Mouse (Mus musculus) cerebellum, adult 11 months (tissue): ENCODE measurements at regions not wholly inside any gene's neighbourhood (a gene's known extent, or its start where the extent isn't known, plus 50 kb on each side); places are given as distances from the start of the nearest gene placed in this dataset.
"Not testable (repeated sequence)": the region's sequence is repeated elsewhere in the genome, so short reads cannot be mapped to it uniquely, and the experiment has no call there.

ENCODE experiments used
- DNase-seq: peaks from one replicate; pipeline ENCODE4 v3.0.0; 2022

DNA sequence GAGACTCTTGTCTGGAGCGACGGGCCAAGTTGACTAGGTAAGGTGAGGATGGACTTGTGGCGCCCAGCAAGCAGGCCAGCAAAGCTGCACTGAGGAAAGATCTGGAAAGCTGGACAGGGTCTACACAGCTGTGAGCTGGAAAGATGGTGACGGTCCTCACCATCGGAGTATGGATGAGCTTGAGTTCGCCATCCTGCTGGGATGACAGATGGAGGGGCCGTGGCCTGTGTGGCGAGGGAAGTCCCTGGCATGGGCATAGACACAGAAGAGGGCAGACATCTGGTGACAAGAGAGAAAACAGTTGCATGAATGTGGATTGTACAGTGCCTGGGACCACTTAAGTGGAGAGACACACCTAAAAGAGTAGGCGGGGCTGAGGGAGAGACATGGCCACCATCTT is 57.6 kb downstream of the Tmem270 start:
- DNase-seq = no peak

DNA sequence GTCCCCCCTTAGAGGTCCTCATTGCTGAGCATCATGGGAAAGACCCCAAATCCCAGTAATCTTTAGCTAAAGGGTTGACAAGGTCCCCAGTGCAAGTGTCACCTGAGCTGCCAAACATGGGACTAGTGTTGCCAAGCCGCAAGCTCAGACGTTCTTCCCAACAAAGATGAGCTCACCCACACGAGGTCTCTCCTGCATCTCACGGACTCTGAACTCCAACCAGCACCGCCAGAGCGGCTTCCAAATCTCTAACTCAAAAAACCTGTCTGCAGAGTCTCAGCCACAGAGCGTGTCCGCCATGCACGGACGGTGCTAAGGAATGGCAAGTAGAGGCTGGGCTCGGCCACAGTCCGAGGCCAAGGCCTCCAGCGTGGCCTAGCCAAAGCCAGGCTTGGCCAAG is 58.0 kb downstream of the Tmem270 start:
- no peak for DNase-seq

DNA sequence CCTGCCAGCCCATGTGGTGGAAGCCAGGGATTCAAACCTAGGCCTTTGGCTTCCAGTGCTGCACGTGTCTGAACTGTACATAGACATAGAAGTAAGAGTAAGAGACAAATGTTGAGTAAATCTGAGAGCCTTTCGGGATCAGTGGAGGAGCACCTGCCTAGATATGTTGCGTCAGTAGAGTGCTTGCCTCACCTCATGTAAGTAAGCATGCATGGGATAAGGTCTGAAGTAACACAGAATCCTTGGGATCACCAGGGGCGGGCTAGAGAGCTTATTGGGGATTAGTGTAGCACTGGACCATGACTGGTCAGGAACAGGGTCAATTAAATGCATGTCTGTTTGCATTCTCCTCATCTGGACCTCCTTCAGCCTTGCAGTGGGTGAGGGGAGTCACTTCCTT is 61.1 kb downstream of the Tmem270 start:
- DNase-seq = no peak

- not testable (repeated sequence) for DNase-seq
These were observed 62.3 kb downstream of the Tmem270 start for GRCm38 (mm10) chr5:134844216-134844615.

DNA sequence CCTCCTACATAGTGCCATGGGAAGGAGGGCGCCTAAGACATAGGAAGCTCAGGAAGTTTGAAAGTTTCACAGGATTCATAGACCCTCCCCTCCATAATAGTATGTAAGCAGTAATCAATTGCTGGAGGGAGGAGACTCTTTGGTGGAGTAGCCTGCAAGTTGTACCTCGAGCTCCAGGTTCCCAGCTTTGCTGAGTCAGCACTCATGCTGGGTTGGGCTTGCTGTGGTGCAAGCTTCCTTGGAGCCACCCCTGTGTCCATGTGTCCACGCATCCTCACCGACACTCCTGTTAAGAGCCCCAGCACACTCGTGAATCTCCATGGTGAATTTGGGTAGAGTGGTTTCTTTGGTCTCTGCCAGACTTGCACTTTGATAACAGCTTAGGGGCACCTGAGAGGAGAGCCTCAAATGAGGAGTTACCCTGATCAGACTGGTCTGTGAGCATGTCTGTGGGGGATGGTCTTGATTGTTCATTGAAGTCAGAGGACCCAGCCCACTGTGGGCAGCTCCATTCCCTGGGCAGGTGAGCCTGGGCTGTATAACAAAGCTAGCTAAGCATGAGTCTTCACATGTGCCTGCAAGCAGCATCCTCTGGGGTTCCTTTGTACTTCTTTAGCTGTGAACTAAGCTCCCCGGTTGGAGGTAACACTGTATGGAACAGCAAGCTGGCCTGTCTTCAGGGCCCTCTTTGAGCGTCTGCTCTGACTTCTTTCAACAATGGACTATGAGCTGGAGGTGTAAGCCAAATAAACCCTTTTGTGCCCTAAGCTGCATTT is 65.1 kb downstream of the Tmem270 start:
- no peak for DNase-seq

- DNase-seq = no peak
These were observed 70.0 kb downstream of the Tmem270 start for GRCm38 (mm10) chr5:134836489-134836888.

- DNase-seq = no peak
These were observed 73.6 kb downstream of the Tmem270 start for GRCm38 (mm10) chr5:134832896-134833295.

GRCm38 (mm10) chr5:134817671-134818070 is 70.5 kb upstream of the Eln start:
- DNase-seq = no peak

DNA sequence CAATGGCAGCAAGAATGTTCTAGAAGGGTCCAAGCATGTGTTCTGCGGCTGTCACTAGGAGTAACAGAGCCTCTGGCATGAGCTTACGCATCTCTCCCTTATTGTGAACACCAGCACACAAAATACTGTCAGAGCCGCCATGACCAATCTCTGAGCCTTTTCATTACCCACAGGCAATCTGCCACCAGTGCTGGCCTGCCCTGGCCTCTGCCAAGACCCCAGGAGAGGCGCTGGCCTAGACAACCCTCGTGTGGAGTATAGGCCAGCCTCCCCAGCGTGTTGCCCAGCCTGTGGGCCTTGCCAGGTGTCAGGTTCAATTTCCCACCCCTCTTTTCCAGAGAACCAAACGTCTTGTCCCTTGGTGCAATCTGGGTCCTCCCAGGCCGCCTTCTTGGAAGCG is 62.0 kb upstream of the Eln start:
- DNase-seq = no peak

GRCm38 (mm10) chr5:134804291-134805049 is 57.3 kb upstream of the Eln start:
- DNase-seq = peak; percentile 18

GRCm38 (mm10) chr5:134802161-134802719 is 55.1 kb upstream of the Eln start:
- no peak for DNase-seq

GRCm38 (mm10) chr5:134800481-134800880 is 53.4 kb upstream of the Eln start:
- no peak for DNase-seq

DNA sequence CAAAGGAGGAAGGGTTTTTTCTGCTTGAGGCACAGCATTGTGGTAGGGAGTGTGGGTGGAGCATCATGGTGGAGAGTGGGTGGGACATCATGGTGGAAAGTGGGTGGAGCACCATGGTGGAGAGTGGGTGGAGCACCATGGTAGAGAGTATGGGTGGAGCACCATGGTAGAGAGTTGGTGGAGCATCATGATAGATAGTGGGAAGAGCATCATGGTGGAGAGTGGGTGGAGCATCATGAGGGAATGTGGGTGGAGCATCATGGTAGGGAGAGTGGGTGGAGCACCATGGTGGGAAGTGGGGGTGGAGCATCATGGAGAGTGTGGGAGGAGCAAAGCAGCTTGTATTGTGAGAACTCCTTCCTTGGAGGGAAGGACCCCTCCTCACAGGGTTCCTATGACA is 52.8 kb upstream of the Eln start:
- DNase-seq = no peak

GRCm38 (mm10) chr5:134797688-134798094 is 50.6 kb upstream of the Eln start:
- no peak for DNase-seq
